Mouse (Mus musculus): Measurements from ENCODE around the gene Kl. TPM values are rescaled to one million over a fixed set of nuclear protein-coding genes. Genes with fewer than 3 reads are reported as not detected.

Gene Kl
- total RNA-seq, 2 experiments from 2014 or later = 5.6 to 16.7 TPM

GRCm38 (mm10) chr5:150961615-150962014, 9.2 kb downstream of the Kl start:
- DNase-seq (ENCODE audit: low spot score in 2 of 2) = no peak

GRCm38 (mm10) chr5:150962756-150963155, 10.3 kb downstream of the Kl start:
- no peak for DNase-seq (ENCODE audit: low spot score in 2 of 2)

- DNase-seq (ENCODE audit: low spot score in 2 of 2) = no peak
These were observed 15.5 kb downstream of the Kl start for GRCm38 (mm10) chr5:150967925-150968324.

- peak in 1 of 2 experiments; percentile 24 for DNase-seq (ENCODE audit: low spot score in 2 of 2)
These were observed 18.1 kb downstream of the Kl start for GRCm38 (mm10) chr5:150970551-150970950.

- DNase-seq (ENCODE audit: low spot score in 2 of 2) = no peak
These were observed 18.7 kb downstream of the Kl start for GRCm38 (mm10) chr5:150971126-150971525.

GRCm38 (mm10) chr5:150974226-150974625, 21.8 kb downstream of the Kl start:
- DNase-seq (ENCODE audit: low spot score in 2 of 2) = no peak

GRCm38 (mm10) chr5:150977383-150977958, 25.1 kb downstream of the Kl start:
- DNase-seq (ENCODE audit: low spot score in 2 of 2) = no peak

- DNase-seq (ENCODE audit: low spot score in 2 of 2) = peak; percentile 9 to 13
These were observed 27.1 kb downstream of the Kl start for GRCm38 (mm10) chr5:150979341-150980136.

GRCm38 (mm10) chr5:150982082-150982481, 29.7 kb downstream of the Kl start:
- DNase-seq (ENCODE audit: low spot score in 2 of 2) = no peak

GRCm38 (mm10) chr5:150994096-150994495, 41.7 kb downstream of the Kl start:
- no peak for DNase-seq (ENCODE audit: low spot score in 2 of 2)

- no peak for DNase-seq (ENCODE audit: low spot score in 2 of 2)
These were observed 44.2 kb downstream of the Kl start for GRCm38 (mm10) chr5:150996586-150996985.

- no peak for DNase-seq (ENCODE audit: low spot score in 2 of 2)
These were observed 48.7 kb downstream of the Kl start for GRCm38 (mm10) chr5:151001111-151001510.

- no peak for DNase-seq (ENCODE audit: low spot score in 2 of 2)
These were observed 49.6 kb downstream of the Kl start for GRCm38 (mm10) chr5:151002051-151002450.

GRCm38 (mm10) chr5:151004216-151004755, 51.9 kb downstream of the Kl start:
- DNase-seq (ENCODE audit: low spot score in 2 of 2) = no peak

GRCm38 (mm10) chr5:151018450-151018849, 66.0 kb downstream of the Kl start:
- DNase-seq (ENCODE audit: low spot score in 2 of 2) = no peak

- no peak for DNase-seq (ENCODE audit: low spot score in 2 of 2)
These were observed 66.6 kb downstream of the Kl start for GRCm38 (mm10) chr5:151018959-151019358.

- DNase-seq (ENCODE audit: low spot score in 2 of 2) = no peak
These were observed 67.8 kb downstream of the Kl start for GRCm38 (mm10) chr5:151020031-151020820.

- no peak for DNase-seq (ENCODE audit: low spot score in 2 of 2)
These were observed 68.4 kb downstream of the Kl start for GRCm38 (mm10) chr5:151020831-151021230.

- no peak for DNase-seq (ENCODE audit: low spot score in 2 of 2)
These were observed 69.6 kb downstream of the Kl start for GRCm38 (mm10) chr5:151022026-151022425.

GRCm38 (mm10) chr5:151022939-151023338, 70.5 kb downstream of the Kl start:
- DNase-seq (ENCODE audit: low spot score in 2 of 2) = no peak

- DNase-seq (ENCODE audit: low spot score in 2 of 2) = peak in 1 of 2 experiments; percentile 49
These were observed 71.1 kb downstream of the Kl start for GRCm38 (mm10) chr5:151023461-151023860.

- DNase-seq (ENCODE audit: low spot score in 2 of 2) = no peak
These were observed 72.1 kb downstream of the Kl start for GRCm38 (mm10) chr5:151024483-151024882.
